Mouse (Mus musculus): ENCODE data around the gene Prdx6.
A peak's percentile ranks its signal among the peaks of the same experiment; 100 is the strongest.

Prdx6 gene

DNA sequence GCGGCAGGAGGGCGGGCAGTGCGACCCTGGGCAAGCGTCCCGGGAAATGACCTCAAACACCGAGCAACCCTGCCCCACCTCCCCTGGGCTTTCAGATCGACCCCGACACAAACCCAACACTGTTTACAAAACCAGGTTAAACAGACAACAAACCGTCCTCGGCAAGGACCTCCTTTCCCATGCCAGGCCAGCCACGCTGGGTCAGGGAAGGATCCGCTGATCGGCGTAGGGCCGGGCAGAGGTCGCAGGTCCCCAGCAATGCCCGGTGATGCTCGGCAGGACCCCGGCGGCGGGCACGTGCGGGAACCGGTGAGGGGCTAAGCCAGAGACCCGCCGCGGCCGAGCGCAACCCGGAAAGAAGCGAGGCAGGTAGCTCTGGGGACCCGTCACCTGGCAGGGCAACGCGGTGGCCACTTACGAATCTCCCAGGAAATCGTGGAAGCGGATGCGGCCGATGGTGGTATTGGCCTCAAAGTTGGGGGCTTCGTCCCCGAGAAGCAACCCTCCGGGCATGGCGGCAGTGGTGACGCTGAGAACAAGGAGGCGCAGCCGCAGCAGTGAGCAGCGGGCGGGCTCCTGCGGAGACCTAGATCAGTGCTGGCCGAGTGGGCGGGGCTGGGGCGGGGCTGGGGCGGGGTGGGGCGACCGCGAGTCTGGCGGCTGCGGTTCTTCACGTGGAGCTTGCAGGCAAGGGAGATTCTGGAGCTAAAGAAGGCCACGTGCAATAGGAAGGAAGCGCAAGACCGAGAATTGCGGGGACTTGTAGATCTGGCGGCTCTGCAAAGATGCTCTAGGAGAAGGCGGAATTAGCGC is at the start of gene Prdx6:
Gene Prdx6 (minus strand): TSS at position 616 of the 813 bp plus-strand sequence.
- DNase-seq (ENCODE audit: extremely low spot score): peak; percentile 91

DNA sequence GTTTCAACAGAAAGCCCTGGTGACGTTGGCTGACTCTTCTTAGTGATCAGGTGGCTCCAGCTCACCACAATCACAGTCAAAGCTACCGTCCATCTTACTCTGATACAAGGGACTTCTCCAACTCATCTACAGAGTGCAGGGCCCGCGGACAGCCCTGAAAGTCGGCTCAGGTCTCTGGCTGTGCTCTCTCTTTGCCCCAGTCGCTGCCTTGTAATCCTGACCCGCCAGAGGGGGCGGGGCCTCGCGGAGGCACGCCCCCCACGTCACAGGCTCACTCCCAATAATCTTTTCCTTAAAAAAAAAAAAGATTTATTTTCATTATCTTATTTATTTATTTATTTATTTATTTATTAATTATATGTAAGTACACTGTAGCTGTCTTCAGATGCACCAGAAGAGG is 37.2 kb upstream of the Prdx6 start:
- no peak for DNase-seq (ENCODE audit: extremely low spot score)

DNA sequence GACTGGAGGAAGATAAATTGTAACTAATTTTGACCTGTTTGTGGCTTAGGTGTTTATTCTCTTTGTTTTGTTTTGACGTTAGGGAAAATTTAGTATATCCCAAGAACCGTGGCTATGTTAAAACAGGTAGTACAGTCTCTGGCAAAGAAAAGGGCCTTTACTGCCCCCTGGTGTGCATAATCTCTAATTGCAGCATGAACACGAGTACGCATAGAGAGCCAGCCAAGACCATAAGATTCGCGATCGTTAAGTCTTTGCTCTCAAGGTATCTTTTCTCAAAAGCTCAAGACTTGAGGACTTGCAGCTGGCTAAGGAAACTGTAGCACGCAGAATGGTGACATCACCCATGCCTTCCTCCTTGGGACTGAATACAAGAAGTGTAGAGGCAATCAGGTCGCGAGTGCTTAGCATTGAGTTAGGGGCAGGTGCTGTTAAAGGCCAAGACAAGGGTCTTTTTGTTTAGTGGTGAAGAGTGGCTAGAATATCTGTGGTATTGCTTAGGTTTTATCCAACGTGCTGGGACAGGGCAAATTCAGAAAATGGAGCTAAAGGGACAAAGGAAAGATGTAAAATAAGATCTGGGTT is 35.8 kb upstream of the Prdx6 start:
- DNase-seq (ENCODE audit: extremely low spot score): peak; percentile 61

DNA sequence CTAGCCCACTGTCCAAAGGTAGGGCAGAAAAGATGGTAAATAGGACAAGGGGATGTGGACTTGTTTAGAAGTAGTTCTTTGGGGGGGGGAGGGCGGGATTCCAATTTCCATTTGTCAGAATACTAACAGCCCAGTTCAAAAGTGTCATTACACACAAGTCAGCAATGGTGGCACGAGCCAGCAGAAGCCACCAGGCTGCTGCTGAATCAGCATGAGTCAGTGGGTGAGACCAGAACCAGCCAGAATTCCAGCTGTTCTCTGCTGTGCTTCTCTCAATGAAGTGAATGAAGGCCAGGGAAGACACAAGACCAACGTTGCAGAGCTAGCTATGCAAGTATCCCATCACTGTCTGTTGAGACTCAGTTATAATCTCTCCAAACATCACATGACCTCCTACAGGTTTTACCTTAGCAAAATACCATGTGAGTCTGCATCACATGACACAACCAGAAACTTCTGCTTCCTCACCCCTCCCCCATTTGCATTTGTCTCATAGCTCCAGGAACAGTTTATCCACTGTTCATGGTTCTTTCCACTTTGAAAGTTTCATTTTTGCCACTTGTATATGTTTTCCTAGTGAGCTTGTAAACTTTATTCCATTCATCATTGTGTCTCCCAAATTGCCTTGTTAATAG is 30.2 kb upstream of the Prdx6 start:
- DNase-seq (ENCODE audit: extremely low spot score): no peak

DNA sequence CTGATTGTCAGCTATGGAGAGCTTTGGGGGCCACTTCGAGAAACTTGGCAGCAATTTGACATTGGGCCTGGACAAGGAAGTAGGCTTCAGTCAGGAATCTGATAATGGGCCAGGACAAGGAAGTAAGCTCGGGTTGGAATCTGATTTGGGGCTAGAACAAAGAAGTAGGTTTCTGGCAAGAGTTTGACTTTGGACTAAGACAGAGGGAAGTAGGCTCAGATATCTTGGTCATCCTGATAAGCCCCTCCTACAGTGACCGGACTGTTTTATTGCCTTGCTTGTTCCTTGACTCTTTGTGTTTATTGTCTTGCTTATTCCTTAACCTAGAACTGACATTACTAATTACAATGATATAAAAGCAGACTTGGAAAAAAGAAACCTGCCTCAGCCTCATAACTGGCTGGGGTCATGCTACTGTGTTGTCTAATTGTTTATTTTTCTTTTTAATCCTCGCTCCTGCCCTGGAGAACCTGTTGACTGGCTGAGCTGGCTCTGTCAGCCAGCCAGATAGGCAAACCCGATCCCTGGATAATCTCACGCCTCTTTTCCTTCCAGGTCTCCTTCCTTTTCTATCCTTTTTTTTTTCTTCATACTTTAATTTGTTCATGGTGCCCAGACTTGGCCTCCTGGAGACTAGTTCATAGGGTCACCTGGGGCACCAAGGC is 28.4 kb upstream of the Prdx6 start:
- DNase-seq (ENCODE audit: extremely low spot score): no peak

DNA sequence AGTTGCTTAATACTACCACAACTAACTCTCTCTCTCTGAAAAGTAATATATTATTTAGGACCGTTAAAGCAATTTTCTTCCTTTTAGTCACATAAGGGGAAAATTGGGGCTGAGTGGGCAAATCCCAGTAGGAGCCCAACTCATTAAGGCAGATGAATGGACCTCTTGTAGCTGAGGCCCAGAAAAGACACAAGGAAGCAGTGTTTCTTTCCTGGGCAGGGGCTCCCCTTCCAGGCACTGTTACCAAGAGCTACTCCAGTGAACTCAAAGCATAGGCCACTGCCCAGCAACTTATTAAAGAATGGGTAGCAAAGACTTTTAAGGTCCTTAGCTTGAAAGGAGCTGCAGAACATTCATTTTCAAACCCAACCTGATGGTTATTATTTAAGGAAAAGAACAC is 22.5 kb upstream of the Prdx6 start:
- DNase-seq (ENCODE audit: extremely low spot score): no peak

DNA sequence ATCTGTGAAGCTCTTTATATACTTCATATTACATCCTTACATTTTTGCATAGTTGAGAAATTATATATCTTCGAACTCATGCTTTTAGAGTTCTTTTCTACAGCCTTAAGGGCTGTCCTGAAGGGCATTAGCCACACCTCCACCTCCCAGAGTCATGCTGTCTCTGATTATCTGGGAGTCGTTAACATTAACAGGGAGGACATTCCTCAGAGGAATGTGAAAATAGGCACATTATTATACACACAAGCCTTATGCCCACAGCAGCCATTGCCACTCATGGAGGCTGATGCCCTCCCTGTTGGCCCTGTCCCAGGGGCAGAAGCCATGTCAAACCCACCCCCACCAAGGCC is 20.4 kb upstream of the Prdx6 start:
- DNase-seq (ENCODE audit: extremely low spot score): no peak

DNA sequence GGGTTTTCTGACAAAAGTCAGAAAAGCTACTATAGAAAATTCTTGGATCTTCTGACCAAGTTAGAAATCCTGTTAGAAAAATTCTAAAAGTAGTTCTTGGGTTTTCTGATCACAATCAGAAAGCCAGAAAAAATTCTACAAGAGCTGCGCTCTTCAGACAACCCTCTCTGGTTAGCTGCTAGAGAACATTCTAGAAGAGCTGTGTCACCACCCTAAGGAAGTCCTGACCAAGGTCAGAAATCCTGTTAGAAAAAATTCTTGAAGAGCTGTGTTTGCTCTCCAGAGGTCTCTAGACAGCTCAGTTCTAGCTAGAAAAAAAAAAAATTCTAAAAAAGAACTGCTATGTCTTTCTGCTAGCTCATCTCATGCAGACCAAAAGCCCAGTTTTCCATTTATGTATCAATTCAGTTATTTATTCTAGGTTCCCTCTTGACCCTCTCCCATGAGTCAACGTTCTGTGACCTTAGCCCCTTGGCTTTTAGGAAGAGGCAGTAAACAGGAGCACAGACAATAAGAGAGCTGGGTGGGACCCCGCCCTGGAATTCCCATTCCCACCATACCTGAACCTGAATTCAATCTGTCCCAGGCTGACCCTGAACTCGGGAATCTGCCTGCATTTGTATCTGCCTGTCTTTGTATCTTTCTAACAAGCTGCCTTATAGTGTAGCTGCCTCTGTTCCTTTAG is 19.9 kb upstream of the Prdx6 start:
- no peak for DNase-seq (ENCODE audit: extremely low spot score)

DNA sequence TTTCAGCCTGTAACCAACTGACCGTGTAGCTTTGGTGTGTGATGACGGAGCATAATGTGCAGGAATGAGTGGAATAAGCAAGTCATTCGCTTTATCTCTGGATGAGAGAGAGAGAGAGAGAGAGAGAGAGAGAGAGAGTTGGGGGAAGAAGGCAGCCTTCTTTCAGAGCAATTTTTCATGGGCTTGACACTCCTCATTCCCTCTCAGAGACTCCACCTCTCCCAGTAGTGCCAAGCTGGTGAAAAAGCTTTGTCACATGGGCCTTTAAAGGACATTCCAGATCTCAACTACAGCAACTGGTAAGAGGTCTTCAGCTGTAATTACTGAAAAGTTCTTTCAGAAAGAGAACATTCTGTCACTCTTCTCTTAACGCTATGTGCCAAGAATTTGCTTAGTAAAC is 18.3 kb upstream of the Prdx6 start:
- no peak for DNase-seq (ENCODE audit: extremely low spot score)

DNA sequence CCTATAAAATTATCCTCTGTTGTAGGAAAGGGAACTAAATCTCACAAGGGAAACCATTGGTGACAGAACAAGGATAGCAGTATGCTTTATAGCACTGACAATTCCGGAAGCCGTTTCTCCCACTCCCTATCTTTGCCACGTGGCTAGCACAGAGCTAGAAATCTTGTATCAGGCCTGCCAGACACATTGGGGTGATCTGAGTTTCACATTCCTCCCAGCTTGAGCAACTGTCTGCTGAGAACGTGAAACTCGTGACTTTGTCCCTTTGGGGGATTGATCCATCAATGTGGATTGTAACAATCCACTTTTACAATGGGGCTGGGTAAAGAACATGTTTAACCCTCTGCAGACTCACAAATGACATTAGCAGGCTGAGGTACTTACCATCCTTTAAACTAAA is 17.9 kb upstream of the Prdx6 start:
- no peak for DNase-seq (ENCODE audit: extremely low spot score)

DNA sequence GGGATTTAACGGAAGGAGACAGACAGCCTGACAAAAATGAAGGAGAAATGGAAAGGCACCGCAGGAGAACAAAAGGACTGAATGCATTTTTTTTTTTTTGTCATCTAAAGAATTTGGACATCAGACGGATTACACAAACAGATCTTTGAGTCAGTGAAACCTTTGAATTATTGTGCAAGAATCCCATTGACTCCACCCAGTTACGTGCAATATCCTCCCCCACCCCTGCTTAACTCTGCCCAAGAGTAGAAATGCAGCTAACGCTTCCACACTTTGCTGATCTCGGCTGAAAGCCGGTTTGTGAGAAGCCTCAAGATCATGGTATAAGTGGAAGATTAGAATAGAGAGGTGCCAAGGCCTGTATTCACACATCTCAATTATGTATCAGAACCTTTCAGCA is 17.1 kb upstream of the Prdx6 start:
- no peak for DNase-seq (ENCODE audit: extremely low spot score)

DNA sequence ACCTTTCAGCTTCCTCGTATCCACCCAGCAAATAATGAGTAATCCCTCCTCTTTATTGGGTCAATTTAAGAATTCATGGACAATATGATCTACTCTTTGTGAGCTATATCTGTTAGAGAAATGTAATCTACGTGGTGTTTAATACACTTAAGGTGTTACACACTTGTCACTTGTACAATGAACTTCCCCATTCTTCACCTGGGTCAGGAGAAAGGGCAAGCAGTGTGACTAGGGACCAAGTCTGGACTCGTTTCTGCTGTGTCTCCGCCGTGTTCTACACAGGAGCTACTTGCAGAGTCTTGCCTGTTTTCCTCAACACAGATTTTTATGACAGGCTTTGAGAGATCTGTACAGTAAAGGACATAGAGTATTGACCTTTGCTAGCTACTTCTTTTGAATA is 13.9 kb upstream of the Prdx6 start:
- no peak for DNase-seq (ENCODE audit: extremely low spot score)

DNA sequence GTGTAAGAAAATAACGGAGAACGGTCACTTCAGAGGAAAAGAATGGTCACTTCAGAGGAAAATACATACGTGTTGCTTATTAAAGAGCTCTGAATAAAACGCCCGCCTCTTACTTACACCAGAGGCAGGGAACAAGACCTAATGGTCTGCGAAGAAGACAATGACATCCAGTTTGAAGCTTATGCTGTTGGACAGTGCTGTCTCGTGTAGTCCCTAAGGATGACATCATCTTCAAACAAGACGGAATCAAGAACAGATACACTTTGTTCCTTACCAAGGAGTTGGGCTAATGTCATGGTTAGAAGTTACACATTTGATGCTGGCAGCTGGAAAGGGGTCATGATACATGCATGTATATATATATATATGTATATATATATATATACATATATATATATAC is 12.6 kb upstream of the Prdx6 start:
- no peak for DNase-seq (ENCODE audit: extremely low spot score)

DNA sequence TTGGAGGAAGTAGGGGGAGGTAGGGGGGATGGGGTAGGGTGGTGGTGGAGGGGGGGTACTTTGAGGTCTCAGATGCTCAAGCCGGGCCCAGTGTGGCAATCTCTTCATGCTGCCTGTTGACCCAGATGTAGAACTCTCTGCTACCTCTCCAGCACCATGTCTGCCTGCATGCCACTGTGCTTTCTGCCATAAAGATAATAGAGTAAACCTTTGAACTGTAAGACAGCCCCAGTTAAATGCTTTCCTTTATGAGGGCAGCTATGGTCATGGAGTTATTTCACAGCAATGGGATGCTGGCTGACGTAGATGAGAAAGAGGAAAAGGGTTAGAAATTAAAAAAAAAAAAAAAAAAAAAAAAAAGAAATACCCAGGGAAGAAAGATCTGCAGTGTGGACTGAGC is 11.5 kb upstream of the Prdx6 start:
- DNase-seq (ENCODE audit: extremely low spot score): no peak

DNA sequence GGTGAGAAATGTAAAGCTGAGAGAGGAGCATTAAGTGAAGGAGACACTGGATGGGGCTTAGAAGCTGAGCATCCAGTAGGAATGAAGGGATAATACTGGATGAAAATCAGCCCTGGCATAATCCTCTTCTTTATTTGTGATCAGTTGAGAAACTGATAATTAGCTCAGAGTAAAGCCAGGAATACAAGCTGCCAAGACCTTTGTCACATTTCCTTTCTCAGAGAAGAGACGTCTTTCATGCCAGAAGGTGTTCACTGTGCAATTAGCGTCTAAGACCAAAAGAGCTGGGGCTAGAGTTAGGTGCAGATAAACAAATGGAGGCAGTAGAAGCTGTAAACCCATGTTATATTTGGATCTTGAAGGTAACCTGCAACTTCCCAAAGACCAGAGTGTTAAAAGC is 9.7 kb upstream of the Prdx6 start:
- DNase-seq (ENCODE audit: extremely low spot score): no peak

DNA sequence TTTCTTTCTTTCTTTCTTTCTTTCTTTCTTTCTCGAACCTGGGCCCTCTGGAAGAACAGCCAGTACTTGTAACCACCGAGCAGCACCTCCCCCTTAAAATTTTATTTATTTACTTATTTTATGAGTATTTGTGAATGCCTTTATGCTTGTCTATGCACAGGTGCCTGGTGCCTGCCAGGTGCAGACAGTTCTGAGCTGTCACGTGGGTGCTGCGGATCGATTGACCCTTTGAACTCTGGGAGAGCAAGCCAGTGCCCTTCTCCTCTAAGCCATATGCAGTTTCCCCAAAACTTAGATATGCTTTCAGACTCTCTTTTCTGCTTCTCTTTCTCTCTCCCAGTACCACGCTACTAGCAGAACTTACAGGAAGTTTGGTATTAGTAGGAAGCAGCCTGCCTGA is 8.1 kb upstream of the Prdx6 start:
- no peak for DNase-seq (ENCODE audit: extremely low spot score)

DNA sequence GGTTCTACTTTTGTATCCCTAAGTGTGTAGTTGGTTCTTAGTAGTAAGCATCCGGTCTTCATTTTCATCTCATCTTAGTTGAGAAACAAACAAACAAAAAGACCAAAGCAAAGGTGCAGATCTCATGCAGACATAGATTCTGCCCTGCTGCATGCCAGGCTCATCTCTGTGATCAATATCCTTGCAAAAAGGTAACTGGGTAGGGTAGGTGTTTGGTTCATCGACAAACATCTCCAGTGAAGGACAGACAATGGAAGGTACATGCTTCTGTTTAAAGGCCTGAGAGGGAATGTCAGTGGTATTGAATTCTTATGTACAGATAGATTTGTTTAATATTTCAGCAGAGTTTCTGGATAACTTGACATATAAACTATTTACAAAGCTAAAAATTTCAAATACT is 7.3 kb upstream of the Prdx6 start:
- no peak for DNase-seq (ENCODE audit: extremely low spot score)

DNA sequence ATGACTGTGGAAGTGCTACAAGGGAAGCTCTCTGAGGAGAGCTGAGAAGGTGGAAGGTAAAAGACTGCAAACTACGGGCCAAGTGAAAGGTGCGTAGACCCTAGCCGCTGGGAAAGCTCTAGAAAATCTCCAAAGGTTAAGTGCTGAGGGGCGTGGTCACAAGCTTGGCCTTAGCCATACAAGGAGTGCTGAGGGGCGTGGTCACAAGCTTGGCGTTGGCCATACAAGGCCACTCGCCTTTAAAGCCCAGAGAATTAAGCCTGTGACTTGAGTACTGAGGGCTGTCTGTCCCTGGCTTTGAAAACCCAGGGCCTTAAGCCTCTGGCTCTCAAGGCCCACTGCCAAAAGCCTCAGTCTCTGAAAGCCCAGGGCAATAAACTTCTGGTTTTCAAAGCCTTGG is 5.9 kb upstream of the Prdx6 start:
- no peak for DNase-seq (ENCODE audit: extremely low spot score)

DNA sequence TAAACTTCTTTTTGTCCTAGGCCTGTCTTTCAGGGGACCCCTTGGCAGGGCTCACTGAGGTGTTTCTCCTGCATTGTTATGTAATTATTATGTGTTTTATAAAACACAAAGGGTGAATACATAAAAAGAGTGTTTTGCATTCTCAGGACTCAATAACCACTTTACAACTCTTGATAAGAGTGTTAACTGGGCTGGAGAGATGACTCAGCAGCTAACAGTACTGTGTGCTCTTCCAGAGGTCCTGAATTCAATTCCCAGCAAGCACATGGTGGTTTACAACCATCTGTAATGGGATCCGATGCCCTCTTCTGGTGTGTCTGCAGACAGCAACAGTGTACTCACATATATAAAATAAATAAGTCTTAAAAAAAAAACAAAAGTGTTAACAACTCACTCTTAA is 3.3 kb upstream of the Prdx6 start:
- DNase-seq (ENCODE audit: extremely low spot score): no peak

DNA sequence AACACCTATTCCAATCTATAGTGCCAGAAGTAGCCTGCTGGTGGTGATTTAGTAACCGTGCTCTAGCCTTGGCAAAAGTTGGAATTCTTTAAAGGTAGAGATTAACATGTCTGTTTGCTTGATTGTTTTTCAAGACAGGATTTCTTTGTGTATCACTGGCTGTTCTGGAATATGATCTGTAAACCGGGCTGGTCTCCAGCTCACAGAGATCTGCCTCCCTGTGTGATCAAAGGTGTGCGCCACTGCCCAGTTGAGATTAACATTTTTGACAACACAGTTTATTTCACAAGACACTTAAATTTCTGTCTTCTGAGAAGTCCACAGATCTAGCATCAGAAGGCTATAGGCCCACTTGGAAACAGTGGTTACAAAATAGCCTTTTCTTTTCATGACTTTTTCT is 1.9 kb upstream of the Prdx6 start:
- no peak for DNase-seq (ENCODE audit: extremely low spot score)

DNA sequence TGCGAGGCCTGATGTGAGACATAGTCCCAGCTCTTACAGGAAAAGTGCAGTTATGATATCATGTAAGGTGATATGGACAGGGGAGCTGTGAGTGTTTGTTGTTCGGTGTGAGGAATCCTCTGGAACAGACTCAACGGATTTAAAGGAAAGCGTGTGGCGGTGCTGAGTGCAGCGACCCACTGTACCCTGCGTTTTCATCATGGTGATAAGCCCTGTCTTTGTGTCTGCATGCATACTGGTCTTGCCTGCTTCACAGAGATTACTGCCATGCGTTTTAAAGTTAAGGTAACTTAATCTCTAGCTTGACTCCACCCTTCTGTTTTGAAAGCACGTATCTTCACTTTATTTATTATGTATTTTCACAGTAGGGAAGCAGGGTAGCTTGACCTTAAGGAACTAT is 1.3 kb upstream of the Prdx6 start:
- DNase-seq (ENCODE audit: extremely low spot score): no peak

All from embryo, embryonic 9.5 days (tissue).